Mouse (Mus musculus): ENCODE results near the gene Klf14. TPM values are rescaled to one million over a fixed set of nuclear protein-coding genes. Genes with fewer than 3 reads are reported as not detected.

The Klf14 gene
- polyA plus RNA-seq, 1 experiment, result not detected

DNA sequence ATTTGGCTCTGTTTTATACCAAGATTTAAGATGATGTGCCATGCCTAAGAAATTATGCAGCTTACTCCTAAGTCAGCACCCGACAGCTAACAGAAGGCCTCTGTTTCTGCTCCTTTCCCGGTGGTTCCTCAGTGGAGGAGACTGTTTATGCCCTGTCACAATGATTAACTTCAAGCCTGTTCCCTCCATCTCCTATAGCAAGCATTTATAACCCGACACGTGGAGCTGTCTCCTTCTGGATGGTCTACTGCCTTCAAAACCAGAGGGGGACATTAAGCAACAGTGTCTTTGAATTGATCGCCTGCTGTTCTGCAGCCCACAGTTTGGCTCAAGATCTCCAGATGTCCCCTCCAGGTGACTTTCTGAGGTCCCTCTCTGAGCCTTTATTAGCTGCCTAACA, 19.6 kb downstream of the Klf14 start:
- H3K4me3 ChIP-seq (replicated peaks; ENCODE audit: extremely low read depth, low read depth, low read length), result no peak overlapping the region
- 50% methylated on average over 5 of the region's 5 CpGs for WGBS
- H3K4me1 ChIP-seq (ENCODE audit: control insufficient read depth, insufficient read depth, low read length), result no peaks in the 10 kb centered on the region
- DNase-seq, result no peak
- TF ChIP-seq POLR2A (IDR thresholded peaks at IDR 0.05; ENCODE audit: borderline replicate concordance, extremely low read depth, low read depth, low read length) (no peak), CTCF (IDR thresholded peaks at IDR 0.05; ENCODE audit: insufficient read depth, low read length) (no peak)

DNA sequence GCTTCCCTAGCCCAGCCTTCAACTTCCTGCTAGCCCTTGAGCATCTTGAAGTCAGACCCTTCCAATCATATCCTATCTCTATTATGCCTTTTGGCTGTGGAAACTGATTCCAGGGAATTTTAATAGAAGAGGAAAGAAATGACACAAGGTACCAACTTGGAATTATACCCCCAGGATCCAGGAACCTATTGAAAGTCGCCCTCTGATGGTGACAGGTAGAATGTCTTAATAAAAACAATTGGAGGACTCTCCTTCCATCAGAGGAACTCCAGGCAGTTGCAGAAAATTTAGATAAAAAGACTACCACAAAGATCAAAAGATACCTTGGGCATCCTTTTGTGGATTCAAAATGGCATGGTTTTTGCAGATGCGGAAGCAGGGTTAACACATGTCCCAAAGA, 36.1 kb downstream of the Klf14 start:
- Histone ChIP-seq H3K4me1 (ENCODE audit: control insufficient read depth, insufficient read depth, low read length) (peaks cover 2% of the 10 kb centered on the region; the same call in 1 of the 2 replicates), H3K4me3 (replicated peaks; ENCODE audit: extremely low read depth, low read depth, low read length) (no peak overlapping the region)
- no peak for DNase-seq
- TF ChIP-seq CTCF (IDR thresholded peaks at IDR 0.05; ENCODE audit: insufficient read depth, low read length) (no peak), POLR2A (IDR thresholded peaks at IDR 0.05; ENCODE audit: borderline replicate concordance, extremely low read depth, low read depth, low read length) (no peak)
- WGBS, result 44% methylated on average over 2 of the region's 2 CpGs

DNA sequence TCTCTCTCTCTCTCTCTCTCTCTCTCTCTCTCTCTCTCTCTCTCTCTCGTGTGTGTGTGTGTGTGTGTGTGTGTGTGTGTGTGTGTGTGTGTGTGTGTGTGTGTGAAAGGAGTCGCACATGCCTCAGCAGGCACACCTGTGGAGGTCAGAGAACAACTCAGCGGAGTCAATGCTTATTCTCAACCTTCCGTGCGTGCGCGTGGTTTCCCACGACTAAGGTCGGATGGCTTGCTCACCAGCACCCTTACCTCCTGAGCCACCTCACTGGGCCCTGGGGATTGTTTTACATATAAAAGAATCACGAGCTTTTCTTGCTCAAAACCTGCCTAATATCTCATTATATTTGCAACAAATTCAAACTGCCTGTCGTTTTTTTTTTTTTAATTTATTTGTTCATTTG, 37.1 kb downstream of the Klf14 start:
- TF ChIP-seq CTCF (IDR thresholded peaks at IDR 0.05; ENCODE audit: insufficient read depth, low read length) (no peak), POLR2A (IDR thresholded peaks at IDR 0.05; ENCODE audit: borderline replicate concordance, extremely low read depth, low read depth, low read length) (no peak)
- peaks cover 2% of the 10 kb centered on the region; the same call in 1 of the 2 replicates for H3K4me1 ChIP-seq (ENCODE audit: control insufficient read depth, insufficient read depth, low read length)
- DNase-seq, result no peak
- H3K4me3 ChIP-seq (replicated peaks; ENCODE audit: extremely low read depth, low read depth, low read length), result no peak overlapping the region
- 62% methylated on average over 11 of the region's 11 CpGs for WGBS

DNA sequence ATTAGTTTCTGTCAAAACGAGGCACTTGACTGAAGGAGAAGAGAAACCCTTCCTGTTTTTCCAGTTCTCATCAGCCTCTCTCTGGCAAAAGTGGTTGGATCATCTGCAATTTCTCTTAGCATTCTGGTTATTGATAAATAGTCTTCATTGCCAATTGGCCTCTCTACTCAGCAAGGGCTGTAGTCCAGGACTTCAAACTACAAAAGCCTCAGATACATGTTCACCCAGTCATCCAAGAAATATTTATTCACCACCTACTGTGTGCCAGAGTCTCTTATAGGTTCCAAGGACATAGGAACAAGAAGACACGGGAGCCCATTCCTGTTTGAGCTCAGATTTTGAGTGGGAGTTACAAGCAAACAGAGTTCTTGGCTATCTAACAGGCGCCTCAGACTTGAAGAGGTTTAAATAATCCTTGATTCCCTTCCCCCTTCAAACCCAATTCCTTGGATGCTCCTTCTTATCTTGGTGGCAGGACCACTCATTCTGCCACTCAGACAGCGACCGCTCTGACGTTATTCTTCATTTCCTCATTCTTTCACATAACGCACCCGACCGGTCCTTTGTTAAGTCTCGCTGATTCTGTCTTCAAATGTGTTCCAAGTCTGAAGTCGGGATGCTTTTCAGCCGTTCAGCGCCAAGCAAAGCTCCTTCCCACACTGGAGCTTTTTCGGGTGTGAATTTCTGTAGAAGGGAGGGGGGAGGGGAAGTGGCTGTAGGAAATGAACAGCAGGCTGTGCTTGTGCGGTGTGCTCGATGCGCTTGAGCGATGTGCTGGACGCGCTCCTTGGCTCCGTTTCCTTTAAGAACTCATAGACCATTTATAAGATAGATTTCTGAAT, 37.8 kb downstream of the Klf14 start:
- peak; percentile 3 for DNase-seq
- peaks cover 2% of the 10 kb centered on the region; the same call in 1 of the 2 replicates for H3K4me1 ChIP-seq (ENCODE audit: control insufficient read depth, insufficient read depth, low read length)
- WGBS, result 26% methylated on average over 21 of the region's 21 CpGs
- TF ChIP-seq CTCF (IDR thresholded peaks at IDR 0.05; ENCODE audit: insufficient read depth, low read length), result no peak
- no peak for TF ChIP-seq POLR2A (IDR thresholded peaks at IDR 0.05; ENCODE audit: borderline replicate concordance, extremely low read depth, low read depth, low read length)
- peak overlapping the region; percentile 27 for H3K4me3 ChIP-seq (replicated peaks; ENCODE audit: extremely low read depth, low read depth, low read length)

DNA sequence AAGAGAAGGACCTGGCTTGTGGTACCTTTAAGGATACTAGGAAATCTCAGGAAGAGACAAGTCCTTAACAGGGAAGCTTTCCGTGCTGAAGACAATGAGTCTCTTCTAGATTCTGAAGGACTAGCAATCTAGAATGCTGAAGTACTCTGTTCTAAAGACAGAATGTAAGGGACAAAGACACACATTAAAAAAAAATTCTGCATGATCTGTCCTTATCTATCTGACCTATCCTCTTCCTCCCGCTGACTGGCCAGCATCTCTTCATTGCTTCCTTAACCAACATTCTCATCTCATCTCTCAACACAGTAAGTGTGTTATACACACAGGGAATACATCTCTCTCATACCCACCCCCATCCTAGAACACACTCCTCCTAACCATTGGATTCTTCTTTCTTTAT, 43.4 kb downstream of the Klf14 start, which contains the start of gene Tsga13:
Gene Tsga13 (minus strand): TSS at position 101 of the 400 bp plus-strand sequence.
- TF ChIP-seq POLR2A (IDR thresholded peaks at IDR 0.05; ENCODE audit: borderline replicate concordance, extremely low read depth, low read depth, low read length) (no peak), CTCF (IDR thresholded peaks at IDR 0.05; ENCODE audit: insufficient read depth, low read length) (no peak)
- DNase-seq, result no peak
- WGBS, result 90% methylated on average over 2 of the region's 2 CpGs
- Histone ChIP-seq H3K4me1 (ENCODE audit: control insufficient read depth, insufficient read depth, low read length) (no peaks in the 10 kb centered on the region), H3K4me3 (replicated peaks; ENCODE audit: extremely low read depth, low read depth, low read length) (no peak within 1 kb of the TSS)

DNA sequence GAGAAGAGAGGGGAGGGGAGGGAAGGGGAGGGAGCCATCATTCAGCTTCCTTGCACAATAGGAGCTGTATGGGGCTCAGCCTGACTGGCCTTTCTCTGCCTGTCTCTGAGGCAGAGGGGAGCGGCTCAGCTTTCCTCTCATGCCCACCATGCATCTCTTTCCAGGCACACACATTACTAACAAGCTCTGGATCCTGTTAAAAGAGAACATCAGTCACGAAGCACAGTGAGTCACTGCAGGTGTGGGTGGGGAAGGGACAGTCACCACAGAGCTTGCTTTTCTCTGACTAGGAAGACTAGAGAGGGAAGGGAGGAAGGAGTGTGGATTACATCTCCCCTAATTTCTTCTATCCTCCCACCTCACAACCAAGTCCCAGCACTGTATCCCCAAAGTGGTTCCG, 50.9 kb downstream of the Klf14 start:
- WGBS, result 69% methylated on average over 3 of the region's 3 CpGs
- TF ChIP-seq CTCF (IDR thresholded peaks at IDR 0.05; ENCODE audit: insufficient read depth, low read length) (no peak), POLR2A (IDR thresholded peaks at IDR 0.05; ENCODE audit: borderline replicate concordance, extremely low read depth, low read depth, low read length) (no peak)
- H3K4me3 ChIP-seq (replicated peaks; ENCODE audit: extremely low read depth, low read depth, low read length), result no peak overlapping the region
- H3K4me1 ChIP-seq (ENCODE audit: control insufficient read depth, insufficient read depth, low read length), result no peaks in the 10 kb centered on the region
- DNase-seq, result no peak

Other genes with a start within 250 kb of the Klf14 start
- gene Mest, start 235.5 kb downstream of the Klf14 start, polyA plus RNA-seq (2012; rRNA removed), result 108 and 160 TPM in 2 replicates
- 6.8 and 11.1 TPM in 2 replicates for gene Copg2, start 62.3 kb downstream of the Klf14 start, polyA plus RNA-seq (2012; rRNA removed)
- gene Tsga13, start 43.5 kb downstream of the Klf14 start, polyA plus RNA-seq (2012; rRNA removed), result not detected in 2 replicates

All from lung, adult 2 months (tissue).